Mouse (Mus musculus) ovary, postnatal 14 days (tissue): ENCODE results near the gene Itprip.

Experiments used
- DNase-seq: peaks from one replicate; pipeline ENCODE4 v3.0.0; 2022; ENCODE audit warnings: low spot score

Gene Itprip

GRCm38 (mm10) chr19:47914191-47914590 lies 4.9 kb downstream of the Itprip start:
- no peak for DNase-seq

GRCm38 (mm10) chr19:47913344-47913743 lies 5.8 kb downstream of the Itprip start:
- DNase-seq, result no peak

- DNase-seq, result no peak
Observed at GRCm38 (mm10) chr19:47910751-47911150, 8.3 kb downstream of the Itprip start.

- DNase-seq, result no peak
Observed at GRCm38 (mm10) chr19:47910117-47910618, 8.9 kb downstream of the Itprip start.

- no peak for DNase-seq
Observed at GRCm38 (mm10) chr19:47909387-47910116, 9.5 kb downstream of the Itprip start.

GRCm38 (mm10) chr19:47908961-47909371 lies 10.1 kb downstream of the Itprip start:
- no peak for DNase-seq

- DNase-seq, result no peak
Observed at GRCm38 (mm10) chr19:47907596-47907995, 11.5 kb downstream of the Itprip start.

- DNase-seq, result no peak
Observed at GRCm38 (mm10) chr19:47905603-47906002, 13.5 kb downstream of the Itprip start.

- DNase-seq, result no peak
Observed at GRCm38 (mm10) chr19:47905081-47905480, 14.0 kb downstream of the Itprip start.

- DNase-seq, result no peak
Observed at GRCm38 (mm10) chr19:47903679-47904078, 15.4 kb downstream of the Itprip start.

GRCm38 (mm10) chr19:47902316-47903201 lies 16.5 kb downstream of the Itprip start:
- no peak for DNase-seq

GRCm38 (mm10) chr19:47900558-47900957 lies 18.5 kb downstream of the Itprip start:
- no peak for DNase-seq

- no peak for DNase-seq
Observed at GRCm38 (mm10) chr19:47900012-47900411, 19.1 kb downstream of the Itprip start.

GRCm38 (mm10) chr19:47898472-47899079 lies 20.5 kb downstream of the Itprip start:
- DNase-seq, result no peak

GRCm38 (mm10) chr19:47893092-47893491 lies 26.0 kb downstream of the Itprip start:
- no peak for DNase-seq

GRCm38 (mm10) chr19:47891562-47892312 lies 27.4 kb downstream of the Itprip start:
- DNase-seq, result no peak

- DNase-seq, result no peak
Observed at GRCm38 (mm10) chr19:47890489-47891130, 28.5 kb downstream of the Itprip start.

GRCm38 (mm10) chr19:47888037-47888436 lies 31.1 kb downstream of the Itprip start:
- DNase-seq, result no peak

GRCm38 (mm10) chr19:47887417-47887816 lies 31.7 kb downstream of the Itprip start:
- no peak for DNase-seq

- no peak for DNase-seq
Observed at GRCm38 (mm10) chr19:47886617-47887016, 32.5 kb downstream of the Itprip start.

- DNase-seq, result no peak
Observed at GRCm38 (mm10) chr19:47885886-47886285, 33.2 kb downstream of the Itprip start.
